Mouse (Mus musculus): ENCODE results near the gene Sys1.

Gene Sys1

DNA sequence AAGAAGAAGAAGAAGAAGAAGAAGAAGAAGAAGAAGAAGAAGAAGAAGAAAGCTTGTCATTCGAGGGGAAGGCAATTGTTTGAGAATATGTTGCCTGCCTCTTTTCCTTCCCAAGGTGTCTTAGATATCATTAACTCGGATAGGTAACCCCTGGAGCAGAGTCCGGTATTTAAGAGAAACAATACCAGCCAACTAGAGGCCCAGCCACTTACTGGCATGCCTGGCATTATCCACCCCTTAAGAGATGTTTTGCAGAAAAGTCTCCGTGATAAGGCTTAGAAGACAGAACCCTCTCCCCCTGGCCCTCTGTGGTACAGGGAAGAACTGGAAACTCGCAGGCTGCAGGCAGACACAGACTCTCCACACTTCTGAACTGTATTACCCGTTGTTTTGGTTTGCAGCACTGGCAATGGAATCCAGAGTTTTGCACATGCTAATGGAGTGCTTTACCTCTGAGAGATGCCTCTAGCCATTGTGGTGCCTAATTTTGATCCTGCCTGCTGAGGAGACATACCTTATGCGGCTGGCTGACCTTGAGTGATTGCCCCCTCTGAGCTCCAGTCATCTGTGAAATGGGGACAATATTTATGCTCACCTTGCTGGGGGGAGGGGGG lies 2.8 kb upstream of the Sys1 start:
- DNase-seq: no peak

DNA sequence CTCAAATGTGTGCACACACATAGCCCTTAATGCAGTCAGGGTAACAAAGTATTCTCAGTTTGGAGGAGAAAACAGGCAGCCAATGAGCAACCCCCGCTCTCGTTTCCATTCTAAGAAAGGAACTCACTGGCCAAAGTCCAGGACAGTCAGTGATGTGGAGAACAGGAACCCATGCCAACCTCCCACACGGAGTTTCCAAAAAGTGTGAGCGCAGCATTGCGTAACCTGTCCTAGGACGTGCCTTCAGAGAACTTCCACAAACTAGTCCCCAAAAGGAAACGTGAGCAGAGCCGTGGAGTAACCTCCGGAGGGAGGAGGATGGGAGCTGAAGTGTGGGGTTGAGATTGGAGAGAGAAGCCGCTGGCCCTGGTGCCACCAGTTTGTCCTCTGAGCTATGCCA lies 1.9 kb upstream of the Sys1 start:
- peak in 1 of 2 experiments; percentile 28 for DNase-seq

DNA sequence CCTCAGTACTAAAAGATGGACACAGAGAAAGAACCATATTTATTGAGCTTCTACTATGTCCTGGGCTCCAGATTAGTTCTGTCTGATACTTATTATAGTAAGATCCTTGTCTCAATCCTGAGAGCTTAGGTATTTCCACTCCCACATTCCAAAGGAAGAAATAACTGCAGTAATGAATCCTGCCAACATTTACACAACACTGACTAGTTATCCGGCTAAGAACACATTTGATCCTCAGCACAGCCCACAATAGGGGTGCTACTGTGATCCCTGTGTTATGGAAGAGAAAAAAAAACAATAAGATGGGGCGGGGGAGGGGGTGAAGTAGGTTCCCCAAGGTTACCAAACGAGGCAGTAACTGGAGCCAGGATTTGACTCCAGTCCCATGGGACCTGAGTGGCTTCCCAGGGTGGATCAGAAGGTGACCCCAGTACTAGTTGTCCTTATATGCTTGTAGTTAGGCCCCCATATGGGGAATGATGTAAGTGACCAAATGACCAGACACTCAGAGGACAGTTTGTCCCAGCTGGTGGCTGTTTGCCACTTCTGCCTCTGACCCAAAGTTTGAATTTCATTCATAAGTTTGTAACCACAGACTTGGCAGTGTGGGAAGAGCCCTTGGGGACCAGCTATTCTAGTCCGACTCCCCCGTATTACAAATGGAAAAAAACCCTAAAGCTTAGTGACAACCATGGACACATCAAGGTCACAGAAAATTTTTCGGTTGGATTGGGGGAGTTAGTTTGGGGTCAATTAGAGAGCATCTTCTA lies 1.2 kb upstream of the Sys1 start:
- DNase-seq: no peak

DNA sequence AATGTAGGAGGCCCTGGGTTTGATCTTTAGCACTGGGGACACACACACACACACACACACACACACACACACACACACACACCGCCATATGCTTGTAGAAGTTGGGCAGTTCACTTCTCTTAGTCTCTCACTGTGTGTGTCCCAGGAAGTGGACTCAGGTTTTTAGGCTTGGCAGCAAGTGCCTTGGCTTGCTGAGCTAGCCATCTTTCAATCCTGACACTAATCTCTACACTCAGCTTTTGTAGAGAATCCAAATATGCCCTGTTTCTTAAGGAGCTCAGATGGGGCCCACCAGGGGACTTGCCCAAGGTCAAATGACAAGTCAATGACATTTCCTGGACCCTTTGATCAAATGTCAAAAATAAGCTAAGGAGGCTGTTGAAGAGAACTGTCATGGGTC lies 351 bp upstream of the Sys1 start:
- no peak for DNase-seq

DNA sequence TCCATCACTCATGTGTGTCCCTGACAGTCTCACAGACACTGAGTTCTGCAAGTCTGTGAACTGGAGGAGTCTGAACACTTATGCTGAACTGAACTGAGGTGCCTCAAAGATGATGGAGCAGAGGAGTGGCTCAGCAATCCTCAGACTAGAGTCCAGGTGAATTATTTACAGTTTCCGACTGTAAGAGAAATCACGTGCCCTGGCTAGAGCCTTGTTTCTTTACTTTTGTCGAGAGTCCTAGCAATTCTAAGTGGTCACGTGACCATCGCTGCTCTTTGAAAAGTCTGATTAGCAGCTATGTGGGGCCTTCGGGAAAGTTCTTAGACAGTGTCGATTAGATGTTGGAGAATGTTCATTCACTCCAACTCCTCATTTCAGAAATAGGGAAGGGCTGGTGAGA lies 1.2 kb downstream of the Sys1 start:
- no peak for DNase-seq

DNA sequence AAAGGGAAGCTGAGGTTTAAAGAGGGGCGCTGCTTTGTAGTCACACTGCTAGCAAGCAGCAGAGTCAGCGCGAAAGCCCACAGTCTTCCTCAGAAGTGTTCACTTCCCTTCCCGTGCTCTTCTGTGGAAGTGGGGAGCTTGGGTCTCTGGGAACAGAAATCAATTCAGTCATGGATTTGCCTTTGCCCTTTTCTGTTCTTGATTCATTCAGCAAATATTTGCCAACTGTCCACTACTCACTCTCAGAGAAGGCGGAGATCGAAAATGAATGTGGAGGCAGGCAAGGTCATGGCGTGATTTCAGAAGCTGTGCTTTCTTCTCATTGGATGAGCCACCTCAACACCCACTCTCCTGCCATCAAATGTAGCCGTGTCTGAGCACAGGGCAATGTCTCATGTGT lies 1.8 kb downstream of the Sys1 start:
- DNase-seq: no peak

DNA sequence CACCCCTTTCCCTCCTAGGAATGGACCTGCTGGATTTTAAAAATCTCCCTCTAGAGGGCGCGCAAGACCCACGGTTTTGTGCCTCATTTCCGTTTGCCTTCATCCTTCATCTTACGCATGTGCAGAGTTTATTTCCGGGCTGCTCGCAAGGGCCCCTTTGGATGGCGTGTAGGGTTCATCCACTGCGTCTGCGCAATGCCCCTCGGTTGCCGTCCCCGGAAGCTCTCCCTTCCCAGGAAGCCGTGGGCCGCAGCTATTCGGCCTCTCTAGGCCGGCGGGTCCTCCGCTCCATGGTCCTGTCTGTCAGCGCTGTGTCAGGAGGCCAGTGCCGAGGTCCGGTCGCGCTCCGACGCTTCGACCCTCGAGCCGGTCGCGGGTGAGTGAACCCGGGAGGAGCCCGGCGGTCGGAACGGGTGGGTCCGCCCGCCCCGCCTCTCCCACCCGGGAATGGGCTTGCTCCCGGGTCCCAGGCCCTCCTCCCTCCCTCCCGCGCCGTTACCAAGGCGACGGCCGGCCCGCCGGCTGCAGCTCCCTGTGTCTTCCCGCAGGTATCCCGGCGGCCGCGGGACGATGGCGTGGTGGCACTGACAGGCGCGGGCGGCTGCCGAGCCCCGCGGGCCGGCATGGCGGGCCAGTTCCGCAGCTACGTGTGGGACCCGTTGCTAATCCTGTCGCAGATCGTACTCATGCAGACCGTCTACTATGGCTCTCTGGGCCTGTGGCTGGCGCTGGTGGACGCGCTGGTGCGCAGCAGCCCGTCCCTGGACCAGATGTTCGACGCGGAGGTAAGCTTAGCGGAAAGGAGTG lies 4.2 kb downstream of the Sys1 start, which contains the start of gene Gm20458:
TSS of gene Gm20458 (plus strand) at position 223 of the 807 bp plus-strand sequence.
- DNase-seq: peak; percentile 97

DNA sequence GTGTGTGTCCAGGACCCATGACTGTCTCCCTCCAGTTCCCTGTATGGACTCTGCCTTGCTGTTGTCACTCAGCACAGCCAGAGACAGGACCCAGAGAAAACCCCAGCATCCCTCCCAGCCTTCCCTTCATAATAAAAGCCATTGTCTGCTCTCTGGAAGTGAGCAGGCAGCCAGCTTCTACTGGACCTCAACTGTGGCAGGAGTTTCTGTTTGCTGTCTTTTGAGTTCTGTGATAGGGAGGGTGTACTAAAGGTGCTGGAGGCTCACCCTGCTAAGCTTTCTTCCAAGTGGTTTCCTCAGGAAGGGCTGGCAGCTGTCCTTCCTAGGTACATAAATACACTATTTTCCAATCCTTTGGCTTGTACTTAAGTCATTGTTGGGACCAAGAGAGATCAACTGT lies 8.4 kb downstream of the Sys1 start:
- DNase-seq: no peak

DNA sequence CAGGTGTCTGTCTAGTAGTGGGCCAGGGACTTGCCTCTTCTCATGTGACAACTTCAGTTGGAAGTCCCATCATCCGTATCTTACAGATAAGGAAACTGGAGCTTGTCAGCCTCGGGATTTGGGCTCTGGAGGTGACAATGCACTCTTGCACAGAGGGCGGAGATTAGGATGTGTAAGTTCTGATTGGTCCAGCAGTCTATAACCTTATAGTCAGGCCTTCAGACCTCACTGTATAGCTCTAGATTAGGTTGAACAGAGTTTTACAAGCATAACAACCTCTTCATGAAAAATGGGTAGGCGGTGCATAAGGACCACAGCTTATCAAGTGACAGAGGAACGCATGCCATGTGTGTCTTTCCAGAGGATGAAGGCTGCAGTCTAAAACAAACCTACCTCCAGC lies 10.0 kb downstream of the Sys1 start:
- DNase-seq: no peak

DNA sequence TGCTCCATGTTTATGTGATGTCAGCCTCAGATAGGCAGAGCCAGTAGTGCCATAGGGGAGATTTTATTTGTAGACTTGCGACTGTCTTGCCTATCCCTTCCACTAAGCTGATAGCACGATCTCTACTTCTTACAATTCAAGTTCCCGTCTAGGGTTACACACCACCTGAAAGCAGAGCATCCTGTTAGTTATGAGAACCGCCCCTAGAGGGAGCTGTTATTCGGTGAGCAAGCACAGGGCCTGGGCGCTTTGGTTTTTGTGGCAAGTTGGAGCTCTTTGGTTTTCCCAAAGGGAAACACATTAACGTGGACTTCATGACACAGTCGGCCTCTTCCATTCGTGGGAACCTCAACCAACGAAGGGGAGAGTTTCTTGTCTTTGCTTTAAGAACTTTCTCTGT lies 13.5 kb downstream of the Sys1 start:
- DNase-seq: peak; percentile 81 to 84

DNA sequence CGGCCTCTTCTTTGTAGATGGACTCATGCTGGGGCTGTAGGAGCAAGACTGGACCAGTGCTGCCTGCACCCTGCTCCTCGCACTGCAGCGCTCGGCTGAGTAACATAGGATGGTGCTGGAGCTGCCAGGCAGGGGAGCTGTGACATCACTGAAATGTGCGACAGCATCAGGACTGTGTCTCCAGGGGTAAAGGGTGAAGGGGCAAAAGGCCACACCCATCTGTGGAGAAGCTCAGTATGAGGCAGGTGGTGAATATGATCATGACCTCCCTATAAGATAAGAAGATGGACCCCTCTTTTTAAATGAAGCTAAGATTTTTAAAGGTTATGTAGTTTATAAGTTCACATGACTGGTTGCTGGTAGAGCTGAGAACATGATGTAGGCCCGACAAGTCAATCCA lies 16.9 kb downstream of the Sys1 start, which contains the start of gene Trp53tg5:
TSS of gene Trp53tg5 (minus strand) at position 101 of the 400 bp plus-strand sequence.
- DNase-seq: no peak

DNA sequence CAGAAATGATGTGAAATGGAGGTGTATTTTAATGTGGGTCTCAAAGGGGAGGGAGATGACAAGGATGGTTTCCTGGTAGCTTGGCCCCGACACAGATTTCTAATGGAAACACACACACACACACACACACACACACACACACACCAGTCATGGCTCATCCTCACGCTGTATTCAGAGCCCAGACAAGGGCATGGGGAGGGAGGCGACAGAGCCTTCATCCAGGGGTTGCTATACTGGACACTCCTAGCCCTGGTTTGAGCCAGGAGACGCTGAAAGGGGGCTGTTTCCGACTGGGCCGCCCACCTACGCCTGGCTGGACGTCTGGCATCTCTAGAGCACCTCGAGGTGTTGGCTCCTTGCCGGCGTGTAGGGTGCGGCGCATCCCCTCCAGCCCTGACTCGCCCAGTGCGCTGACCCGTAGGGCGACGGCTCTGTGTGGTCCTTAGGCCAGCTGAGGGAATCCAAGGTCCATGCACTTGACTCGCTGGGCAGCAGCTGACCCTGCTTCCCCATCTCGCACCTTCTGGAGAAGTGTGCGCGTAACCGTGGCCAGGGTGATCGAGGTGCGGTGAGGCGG lies 29.0 kb downstream of the Sys1 start, which contains the start of gene Dbndd2:
TSS of gene Dbndd2 (plus strand) at position 426 of the 577 bp plus-strand sequence.
- DNase-seq: no peak

DNA sequence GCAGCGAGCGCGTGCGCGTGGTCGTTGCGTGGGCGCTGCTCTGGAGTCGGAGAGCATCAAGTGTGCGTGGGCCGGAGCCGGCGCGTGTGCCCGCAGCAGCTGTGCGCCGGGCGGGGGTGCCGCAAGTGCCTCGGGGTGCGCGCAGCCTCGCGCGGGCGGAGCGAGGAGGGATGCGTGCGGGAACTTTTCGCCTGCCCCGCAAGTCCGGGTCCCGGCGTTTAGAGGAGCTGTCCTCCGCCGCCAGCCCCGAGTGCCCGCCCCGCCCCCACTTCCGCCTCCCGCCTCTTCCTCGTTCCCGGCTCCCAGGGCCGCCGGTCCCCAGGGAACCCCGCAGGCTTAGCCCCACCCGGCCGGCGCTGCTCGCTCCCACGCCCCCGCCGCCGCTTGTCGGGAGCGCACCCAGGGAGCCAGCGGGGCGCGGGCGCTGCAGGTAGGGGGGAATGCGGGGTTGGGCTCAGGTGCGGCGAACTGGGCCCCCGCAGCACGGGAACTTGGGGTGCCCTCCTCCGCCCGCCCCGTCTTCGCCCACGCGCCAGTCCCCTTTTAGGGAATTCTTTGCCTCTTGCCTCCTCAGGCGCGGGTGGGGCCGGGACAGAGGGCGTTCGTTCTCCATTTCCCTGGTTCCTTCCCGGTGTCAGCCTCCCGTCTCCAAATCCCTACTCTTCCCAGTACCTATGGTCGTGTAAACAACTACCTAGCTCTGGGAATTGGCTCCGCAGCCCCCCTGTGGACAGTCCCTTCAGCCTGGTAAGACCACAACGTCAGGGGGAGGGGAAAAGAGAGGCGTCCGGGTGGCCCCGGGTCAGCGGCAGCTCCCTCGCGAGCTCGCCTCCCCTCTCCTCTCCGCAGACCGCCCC lies 29.7 kb downstream of the Sys1 start:
- DNase-seq: peak; percentile 82 to 85

DNA sequence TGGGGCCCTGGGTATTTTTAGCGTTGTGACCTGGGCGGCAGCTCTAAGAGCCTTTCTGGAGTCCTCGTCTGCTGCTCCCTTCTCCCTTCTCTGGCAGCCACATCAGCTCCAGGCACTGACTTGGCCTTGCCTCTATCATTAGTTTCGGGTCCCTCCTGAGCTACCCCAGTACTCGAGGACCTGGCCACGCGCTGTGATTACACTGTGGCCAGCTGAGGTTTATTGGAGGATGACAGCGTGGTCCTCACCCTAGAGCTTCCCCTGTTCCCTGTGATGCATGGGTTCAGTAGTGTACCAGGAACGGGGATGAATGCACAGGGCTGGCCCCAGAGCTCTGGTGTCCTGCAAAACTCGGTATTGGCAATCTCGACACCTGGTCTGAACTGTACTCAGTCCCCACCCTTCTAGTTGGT lies 30.4 kb downstream of the Sys1 start:
- DNase-seq: no peak

DNA sequence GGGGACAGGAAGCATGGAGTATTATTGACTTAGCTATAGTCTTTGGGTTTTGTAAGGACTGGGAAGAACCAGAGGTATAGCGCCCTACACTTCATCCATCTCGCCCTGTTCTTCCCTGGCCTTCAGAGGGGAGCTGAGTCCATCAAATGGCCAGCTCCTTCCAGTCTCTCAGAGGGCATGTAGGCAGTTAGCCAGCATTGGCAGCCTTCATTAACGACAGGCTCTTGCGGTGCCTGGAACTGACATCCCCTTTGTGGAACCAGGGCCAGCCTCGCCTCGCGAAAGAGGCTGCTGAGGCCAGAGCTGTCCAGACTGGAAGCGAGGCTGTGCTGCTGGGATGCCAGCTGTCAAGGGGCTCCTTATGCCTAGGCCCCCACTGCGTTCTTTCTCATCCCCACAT lies 31.0 kb downstream of the Sys1 start:
- peak; percentile 94 to 96 for DNase-seq

DNA sequence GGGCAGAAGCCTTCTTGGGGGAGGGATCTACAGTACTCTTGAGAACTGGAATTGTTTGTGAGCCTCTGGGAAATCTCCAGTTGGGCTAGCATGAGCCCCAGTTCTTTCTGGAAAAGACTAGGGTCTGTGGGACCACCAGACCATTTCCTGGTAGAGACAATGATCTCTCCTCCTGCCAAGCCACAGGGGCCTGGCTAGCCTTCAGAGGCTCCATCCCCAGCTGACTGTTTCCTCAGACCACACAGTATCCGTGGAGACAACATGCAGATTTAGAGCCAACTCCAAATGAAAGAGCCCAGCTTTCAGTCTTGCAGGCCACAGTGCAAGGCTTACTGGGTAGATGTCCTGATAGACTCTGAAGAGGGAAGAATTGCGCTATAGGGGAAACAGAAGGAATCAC lies 37.4 kb downstream of the Sys1 start:
- DNase-seq: peak; percentile 29 to 42

DNA sequence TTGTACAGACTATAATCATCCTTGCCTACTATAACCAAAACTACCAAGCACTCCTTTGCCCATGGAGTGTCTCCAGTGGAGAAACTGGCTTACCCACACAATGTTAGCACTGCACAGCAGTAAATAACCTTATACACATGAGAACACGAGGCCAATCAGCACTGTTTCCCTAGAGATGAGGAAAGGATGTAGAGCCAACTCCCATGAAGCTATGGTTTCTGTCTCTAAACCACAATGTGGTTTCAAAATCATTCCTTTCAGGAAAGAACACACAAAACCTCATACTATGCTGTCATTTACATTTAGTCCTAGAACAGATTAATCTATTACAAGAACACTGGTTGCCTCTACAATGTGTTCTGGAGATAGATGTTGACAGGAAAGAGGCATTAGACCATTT lies 39.6 kb downstream of the Sys1 start:
- no peak for DNase-seq

DNA sequence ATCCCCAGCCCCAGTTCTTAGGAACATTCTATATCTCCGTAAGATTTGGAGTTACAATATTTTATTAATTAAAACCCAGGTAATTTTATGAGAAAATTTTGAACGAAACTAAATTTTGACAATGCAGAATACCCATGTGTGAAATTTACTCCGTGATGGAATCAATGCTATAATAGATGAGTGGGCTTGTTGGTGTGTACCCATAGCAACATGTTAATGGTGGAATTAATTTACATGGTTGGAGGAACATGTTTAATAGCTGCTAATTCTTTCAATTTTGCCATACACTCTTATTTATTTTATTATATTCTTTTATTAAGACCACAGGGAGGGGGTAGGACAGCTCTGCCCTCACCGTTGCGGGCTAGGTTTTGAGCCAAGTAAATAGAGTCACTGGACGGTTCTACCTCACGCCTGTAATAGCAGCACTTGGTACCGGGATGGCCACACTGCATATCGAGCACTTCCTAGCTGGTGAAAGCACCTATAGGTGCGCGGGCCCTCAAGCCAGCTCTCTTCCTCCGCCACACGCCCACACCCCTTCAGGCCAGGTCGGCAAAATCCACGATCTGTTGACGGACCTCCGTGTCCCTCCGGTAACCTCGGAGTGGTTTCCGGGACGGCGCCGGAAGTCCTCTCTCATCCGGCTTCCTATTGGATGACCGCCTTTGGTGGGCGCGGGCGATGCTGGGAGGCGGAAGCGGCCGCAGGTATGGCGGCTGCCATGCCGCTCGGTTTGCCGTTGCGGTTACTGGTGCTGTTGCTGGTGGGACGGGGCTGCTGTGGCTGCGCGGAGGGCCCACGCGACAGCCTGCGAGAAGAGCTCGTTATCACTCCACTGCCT lies 40.3 kb downstream of the Sys1 start, which contains the start of gene Pigt:
TSS of gene Pigt (plus strand) at position 674 of the 844 bp plus-strand sequence.
- peak; percentile 94 for DNase-seq

DNA sequence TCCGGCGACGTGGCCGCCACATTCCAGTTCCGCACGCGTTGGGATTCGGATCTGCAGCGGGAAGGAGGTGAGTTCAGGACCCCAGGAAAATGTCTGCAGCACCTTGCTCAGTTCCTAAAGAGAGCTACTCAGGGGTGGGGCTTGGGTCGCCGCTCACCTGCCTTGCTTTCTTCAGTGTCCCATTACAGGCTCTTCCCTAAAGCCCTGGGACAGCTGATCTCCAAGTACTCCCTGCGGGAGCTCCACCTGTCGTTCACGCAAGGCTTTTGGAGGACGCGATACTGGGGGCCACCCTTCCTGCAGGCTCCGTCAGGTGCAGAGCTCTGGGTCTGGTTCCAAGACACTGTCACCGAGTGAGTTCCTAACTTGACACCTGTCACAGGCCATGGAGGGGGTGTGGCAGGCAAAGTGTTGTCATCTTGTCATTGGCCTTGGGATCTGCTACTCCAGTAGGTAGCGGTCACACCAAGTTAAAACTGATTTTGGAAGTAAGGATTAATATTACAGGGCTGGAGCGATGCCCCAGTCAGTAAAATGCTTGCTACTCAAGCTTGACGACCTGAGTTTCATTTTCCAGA lies 41.0 kb downstream of the Sys1 start:
- peak in 1 of 2 experiments; percentile 32 for DNase-seq

DNA sequence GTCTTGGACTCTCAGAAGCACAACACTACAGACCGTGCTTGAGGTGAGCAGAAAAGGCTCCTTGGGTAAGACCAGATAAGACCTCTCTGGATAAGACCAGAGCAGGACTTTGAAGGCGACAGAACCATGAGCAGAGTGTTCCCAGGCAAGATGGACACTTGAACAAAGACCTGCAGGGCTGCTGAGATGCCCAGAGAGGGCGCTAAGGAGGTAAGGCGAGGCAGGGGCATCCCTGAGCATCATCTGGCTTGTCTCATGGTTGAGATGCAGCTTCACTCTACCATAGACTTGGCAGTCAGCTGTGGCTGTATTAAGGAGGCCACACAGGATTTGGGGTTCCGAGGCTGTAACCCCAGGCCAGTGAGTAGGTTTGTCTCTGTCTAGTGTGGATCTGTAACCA lies 42.6 kb downstream of the Sys1 start:
- DNase-seq: peak in 1 of 2 experiments; percentile 35

DNA sequence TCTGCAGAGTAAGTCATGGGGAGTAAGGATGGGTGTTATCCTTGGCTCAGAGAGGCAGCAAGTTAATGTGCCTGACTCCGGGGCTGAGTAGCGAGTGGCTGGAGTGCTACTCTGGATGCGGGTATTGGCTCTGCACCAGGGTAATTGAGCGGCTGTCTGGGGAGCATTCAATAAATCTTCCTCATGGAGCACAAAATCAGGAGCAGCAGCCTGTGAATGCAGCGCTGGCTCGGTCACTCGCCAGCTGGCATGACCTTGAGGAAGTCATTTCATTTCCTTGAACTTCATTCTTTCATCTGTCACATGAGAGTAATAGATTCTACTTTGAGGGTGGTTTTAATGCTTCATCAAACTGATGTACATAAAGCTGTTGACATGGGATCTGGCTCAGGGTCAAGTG lies 43.7 kb downstream of the Sys1 start:
- DNase-seq: peak; percentile 37 to 58

Data from cerebellum, postnatal 10 days (tissue).